Mouse (Mus musculus): Measurements from ENCODE around the gene Pak4. TPM values are rescaled to one million over a fixed set of nuclear protein-coding genes. Genes with fewer than 3 reads are reported as not detected.
"Not testable (repeated sequence)": the region's sequence is repeated elsewhere in the genome, so short reads cannot be mapped to it uniquely, and the experiment has no call there.

Pak4 gene
- polyA plus RNA-seq, 1 experiment: 33.4 TPM

DNA sequence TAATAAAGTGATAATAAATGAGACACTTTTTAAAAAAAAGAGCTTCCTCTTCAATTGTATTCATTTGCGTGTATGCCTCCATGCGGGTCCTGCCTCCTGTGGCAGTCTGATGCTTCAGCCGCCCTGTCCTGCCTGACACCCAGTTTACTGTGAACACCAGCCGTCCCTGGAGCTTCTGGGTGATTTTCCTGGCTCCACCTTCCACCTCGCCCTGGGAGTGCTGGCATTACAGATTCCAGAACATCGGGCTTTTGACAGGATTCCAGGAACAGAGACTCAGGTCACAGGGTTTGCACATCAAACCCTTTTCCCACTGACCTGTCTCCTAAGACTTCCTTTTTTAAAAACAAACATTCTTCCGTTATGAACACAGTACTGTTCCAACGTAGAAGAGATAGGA is 39.5 kb upstream of the Pak4 start:
- Histone ChIP-seq H3K4me3 (ENCODE audit: insufficient read depth, poor library complexity, severe bottlenecking) (no peak overlapping the region), H3K79me2 (ENCODE audit: control insufficient read depth, insufficient read depth) (no peaks in the 10 kb centered on the region), H3K27me3 (ENCODE audit: control insufficient read depth, insufficient read depth, insufficient read length) (peaks cover 19% of the 10 kb centered on the region), H3K79me3 (ENCODE audit: low read depth) (no peaks in the 10 kb centered on the region), H3K36me3 (ENCODE audit: control insufficient read depth, insufficient read depth) (no peaks in the 10 kb centered on the region), H3ac (ENCODE audit: control insufficient read depth, insufficient read length, low read depth) (no peak overlapping the region)
- TF ChIP-seq USF1 (IDR thresholded peaks at IDR 0.05; ENCODE audit: low read depth) (no peak), CEBPB (IDR thresholded peaks at IDR 0.05; ENCODE audit: low read depth) (no peak), MYOD1 (IDR thresholded peaks at IDR 0.05; ENCODE audit: control insufficient read depth, insufficient read length, low read depth) (no peak), CTCF (IDR thresholded peaks at IDR 0.05; ENCODE audit: control insufficient read depth, insufficient read depth, insufficient read length) (no peak), FOSL1 (IDR thresholded peaks at IDR 0.05; ENCODE audit: insufficient read depth, low read length, poor library complexity, severe bottlenecking) (no peak), MYOG (IDR thresholded peaks at IDR 0.05; ENCODE audit: control insufficient read depth, extremely low read depth, insufficient read length) (no peak), MAX (IDR thresholded peaks at IDR 0.05) (no peak)

DNA sequence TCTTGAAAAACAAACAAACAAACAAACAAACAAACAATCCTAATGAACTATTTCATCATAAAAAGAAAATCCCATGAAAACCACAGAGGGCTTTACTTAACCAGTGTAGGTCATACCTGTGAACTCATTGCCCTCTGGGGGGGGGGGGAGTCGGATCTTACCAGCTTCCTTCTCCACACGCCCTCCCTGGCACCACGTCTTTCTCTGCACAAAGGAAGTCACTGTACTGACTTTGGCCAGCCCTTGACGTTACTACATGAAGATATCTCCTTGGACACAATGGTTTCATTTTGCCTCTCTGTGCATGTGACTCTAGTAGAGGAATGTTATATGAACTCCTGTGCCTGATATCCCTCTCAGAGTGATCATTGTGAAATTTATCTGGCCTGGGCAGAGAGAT is 36.1 kb upstream of the Pak4 start:
- Histone ChIP-seq H3K36me3 (ENCODE audit: control insufficient read depth, insufficient read depth) (no peaks in the 10 kb centered on the region), H3K4me3 (ENCODE audit: insufficient read depth, poor library complexity, severe bottlenecking) (no peak overlapping the region), H3K79me3 (ENCODE audit: low read depth) (no peaks in the 10 kb centered on the region), H3K79me2 (ENCODE audit: control insufficient read depth, insufficient read depth) (no peaks in the 10 kb centered on the region), H3K27me3 (ENCODE audit: control insufficient read depth, insufficient read depth, insufficient read length) (peaks cover 39% of the 10 kb centered on the region), H3ac (ENCODE audit: control insufficient read depth, insufficient read length, low read depth) (no peak overlapping the region)
- no peak for TF ChIP-seq USF1 (IDR thresholded peaks at IDR 0.05; ENCODE audit: low read depth)
- no peak for TF ChIP-seq CEBPB (IDR thresholded peaks at IDR 0.05; ENCODE audit: low read depth)
- TF ChIP-seq MAX (IDR thresholded peaks at IDR 0.05): no peak
- TF ChIP-seq CTCF (IDR thresholded peaks at IDR 0.05; ENCODE audit: control insufficient read depth, insufficient read depth, insufficient read length): no peak
- no peak for TF ChIP-seq MYOG (IDR thresholded peaks at IDR 0.05; ENCODE audit: control insufficient read depth, extremely low read depth, insufficient read length)
- TF ChIP-seq FOSL1 (IDR thresholded peaks at IDR 0.05; ENCODE audit: insufficient read depth, low read length, poor library complexity, severe bottlenecking): no peak

DNA sequence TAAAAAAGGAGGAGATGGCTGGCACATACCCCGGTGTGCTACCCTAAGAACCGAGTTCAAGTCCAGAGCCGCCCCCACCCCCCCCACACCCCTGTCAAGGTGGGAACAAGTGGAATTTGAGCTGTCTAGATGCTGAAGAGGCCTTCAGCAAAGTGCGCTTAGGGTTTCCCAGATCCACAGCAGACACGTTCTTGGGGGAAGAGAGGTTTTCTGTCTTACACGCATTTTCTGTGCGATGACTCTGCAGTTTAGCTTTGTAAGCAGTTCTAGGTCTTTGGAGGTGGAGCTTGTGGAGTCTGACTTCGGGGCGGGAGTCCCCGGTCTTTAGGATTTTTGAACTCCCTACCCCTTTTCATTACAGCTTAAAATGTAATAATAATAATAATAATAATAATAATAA is 33.1 kb upstream of the Pak4 start, which contains the start of gene Acp7:
Acp7 (minus strand) TSS at position 260 of the 400 bp plus-strand sequence.
- peaks cover 43% of the 10 kb centered on the region for H3K27me3 ChIP-seq (ENCODE audit: control insufficient read depth, insufficient read depth, insufficient read length)
- no peak within 1 kb of the TSS for H3ac ChIP-seq (ENCODE audit: control insufficient read depth, insufficient read length, low read depth)
- H3K4me3 ChIP-seq (ENCODE audit: insufficient read depth, poor library complexity, severe bottlenecking): no peak within 1 kb of the TSS
- no peaks in the 10 kb centered on the region for H3K36me3 ChIP-seq (ENCODE audit: control insufficient read depth, insufficient read depth)
- no peaks in the 10 kb centered on the region for H3K79me3 ChIP-seq (ENCODE audit: low read depth)
- H3K79me2 ChIP-seq (ENCODE audit: control insufficient read depth, insufficient read depth): no peaks in the 10 kb centered on the region
- TF ChIP-seq CEBPB (IDR thresholded peaks at IDR 0.05; ENCODE audit: low read depth) (no peak), MYOD1 (IDR thresholded peaks at IDR 0.05; ENCODE audit: control insufficient read depth, insufficient read length, low read depth) (no peak), MYOG (IDR thresholded peaks at IDR 0.05; ENCODE audit: control insufficient read depth, extremely low read depth, insufficient read length) (no peak)

DNA sequence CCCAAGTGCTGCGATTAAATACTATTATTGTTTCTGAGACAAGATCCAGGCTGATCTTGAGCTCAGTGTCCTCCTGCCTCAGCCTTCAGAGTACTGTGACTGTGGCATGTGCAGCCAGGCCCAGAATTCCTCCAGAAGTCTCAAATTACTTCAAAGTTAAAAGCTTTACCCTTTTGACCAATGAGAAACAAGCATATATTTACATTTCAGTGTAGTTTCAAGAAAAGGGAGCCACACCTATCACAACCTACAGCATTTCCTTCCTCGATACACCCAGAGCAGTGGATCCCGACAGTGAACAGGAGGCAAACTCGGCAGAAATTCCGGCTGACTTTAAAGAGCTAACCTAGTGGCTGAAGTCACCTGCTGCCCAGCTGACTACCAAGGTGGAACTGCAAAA is 26.8 kb upstream of the Pak4 start:
- Histone ChIP-seq H3K27me3 (ENCODE audit: control insufficient read depth, insufficient read depth, insufficient read length) (peaks cover 22% of the 10 kb centered on the region), H3K79me2 (ENCODE audit: control insufficient read depth, insufficient read depth) (no peaks in the 10 kb centered on the region), H3K4me3 (ENCODE audit: insufficient read depth, poor library complexity, severe bottlenecking) (no peak overlapping the region), H3ac (ENCODE audit: control insufficient read depth, insufficient read length, low read depth) (no peak overlapping the region), H3K36me3 (ENCODE audit: control insufficient read depth, insufficient read depth) (no peaks in the 10 kb centered on the region), H3K79me3 (ENCODE audit: low read depth) (no peaks in the 10 kb centered on the region)
- TF ChIP-seq USF1 (IDR thresholded peaks at IDR 0.05; ENCODE audit: low read depth): no peak
- no peak for TF ChIP-seq MAX (IDR thresholded peaks at IDR 0.05)
- TF ChIP-seq CEBPB (IDR thresholded peaks at IDR 0.05; ENCODE audit: low read depth): no peak
- no peak for TF ChIP-seq MYOD1 (IDR thresholded peaks at IDR 0.05; ENCODE audit: control insufficient read depth, insufficient read length, low read depth)
- no peak for TF ChIP-seq FOSL1 (IDR thresholded peaks at IDR 0.05; ENCODE audit: insufficient read depth, low read length, poor library complexity, severe bottlenecking)
- TF ChIP-seq MYOG (IDR thresholded peaks at IDR 0.05; ENCODE audit: control insufficient read depth, extremely low read depth, insufficient read length): no peak
- TF ChIP-seq CTCF (IDR thresholded peaks at IDR 0.05; ENCODE audit: control insufficient read depth, insufficient read depth, insufficient read length): no peak

DNA sequence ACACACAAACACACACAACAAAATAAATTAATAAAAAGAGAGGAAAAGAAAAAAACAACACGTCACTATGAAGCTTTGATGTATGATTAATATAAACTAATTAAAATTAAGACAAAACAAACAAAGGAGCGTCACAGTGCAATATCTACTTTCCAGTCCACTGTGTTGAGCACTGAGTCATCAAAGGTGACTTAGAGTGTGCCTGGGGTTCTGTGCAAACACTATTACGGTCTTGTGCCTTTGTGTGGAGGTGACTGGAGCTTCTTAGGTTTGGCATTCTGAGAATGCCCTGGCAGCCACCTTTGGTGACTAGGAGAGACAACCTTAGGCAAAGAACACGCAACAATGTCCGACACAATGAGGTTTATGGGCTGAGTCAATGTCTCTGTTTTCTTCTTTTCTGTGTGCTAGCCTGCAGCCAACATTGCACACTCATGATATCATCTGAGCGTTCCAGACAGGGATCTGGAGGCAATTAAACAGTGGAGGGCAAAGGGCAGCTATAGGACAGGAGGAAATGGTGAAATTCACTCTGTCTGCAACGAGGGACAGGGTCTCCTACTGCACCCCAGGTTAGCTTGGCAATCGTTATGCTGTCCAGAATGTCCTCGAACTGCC is 21.2 kb upstream of the Pak4 start:
- no peak overlapping the region for H3K4me3 ChIP-seq (ENCODE audit: insufficient read depth, poor library complexity, severe bottlenecking)
- no peak overlapping the region for H3ac ChIP-seq (ENCODE audit: control insufficient read depth, insufficient read length, low read depth)
- H3K79me2 ChIP-seq (ENCODE audit: control insufficient read depth, insufficient read depth): no peaks in the 10 kb centered on the region
- TF ChIP-seq MYOG (IDR thresholded peaks at IDR 0.05; ENCODE audit: control insufficient read depth, extremely low read depth, insufficient read length) (no peak), CTCF (IDR thresholded peaks at IDR 0.05; ENCODE audit: control insufficient read depth, insufficient read depth, insufficient read length) (no peak), CEBPB (IDR thresholded peaks at IDR 0.05; ENCODE audit: low read depth) (no peak), USF1 (IDR thresholded peaks at IDR 0.05; ENCODE audit: low read depth) (no peak), MYOD1 (IDR thresholded peaks at IDR 0.05; ENCODE audit: control insufficient read depth, insufficient read length, low read depth) (no peak), MAX (IDR thresholded peaks at IDR 0.05) (no peak), FOSL1 (IDR thresholded peaks at IDR 0.05; ENCODE audit: insufficient read depth, low read length, poor library complexity, severe bottlenecking) (no peak)
- no peaks in the 10 kb centered on the region for H3K79me3 ChIP-seq (ENCODE audit: low read depth)
- peaks cover 15% of the 10 kb centered on the region for H3K27me3 ChIP-seq (ENCODE audit: control insufficient read depth, insufficient read depth, insufficient read length)
- H3K36me3 ChIP-seq (ENCODE audit: control insufficient read depth, insufficient read depth): no peaks in the 10 kb centered on the region

DNA sequence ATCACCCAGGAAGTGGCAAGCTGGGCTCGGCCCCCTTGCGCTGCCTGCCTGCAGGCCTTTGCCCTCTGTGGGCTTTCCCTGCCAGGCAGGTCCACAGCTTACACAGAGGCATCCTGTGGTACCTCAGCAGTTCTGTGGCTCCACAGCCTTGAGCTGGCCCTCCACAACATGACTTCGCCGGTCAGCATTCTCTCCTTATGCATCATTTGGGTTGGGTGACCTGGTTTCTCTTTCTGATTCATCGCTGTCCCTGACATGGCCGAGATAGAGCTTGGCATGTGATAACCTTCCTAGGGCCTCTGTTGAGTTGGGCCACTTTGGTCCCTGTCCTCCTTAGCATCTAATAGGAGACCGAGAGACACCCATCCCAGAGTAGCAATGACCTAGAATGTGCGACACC is 8.0 kb upstream of the Pak4 start:
- TF ChIP-seq FOSL1 (IDR thresholded peaks at IDR 0.05; ENCODE audit: insufficient read depth, low read length, poor library complexity, severe bottlenecking) (no peak), CEBPB (IDR thresholded peaks at IDR 0.05; ENCODE audit: low read depth) (no peak), MAX (IDR thresholded peaks at IDR 0.05) (no peak), CTCF (IDR thresholded peaks at IDR 0.05; ENCODE audit: control insufficient read depth, insufficient read depth, insufficient read length) (no peak), MYOD1 (IDR thresholded peaks at IDR 0.05; ENCODE audit: control insufficient read depth, insufficient read length, low read depth) (no peak), USF1 (IDR thresholded peaks at IDR 0.05; ENCODE audit: low read depth) (no peak), MYOG (IDR thresholded peaks at IDR 0.05; ENCODE audit: control insufficient read depth, extremely low read depth, insufficient read length) (no peak)
- no peaks in the 10 kb centered on the region for H3K79me2 ChIP-seq (ENCODE audit: control insufficient read depth, insufficient read depth)
- H3ac ChIP-seq (ENCODE audit: control insufficient read depth, insufficient read length, low read depth): no peak overlapping the region
- peaks cover 10% of the 10 kb centered on the region for H3K27me3 ChIP-seq (ENCODE audit: control insufficient read depth, insufficient read depth, insufficient read length)
- no peaks in the 10 kb centered on the region for H3K36me3 ChIP-seq (ENCODE audit: control insufficient read depth, insufficient read depth)
- H3K79me3 ChIP-seq (ENCODE audit: low read depth): no peaks in the 10 kb centered on the region
- no peak overlapping the region for H3K4me3 ChIP-seq (ENCODE audit: insufficient read depth, poor library complexity, severe bottlenecking)

DNA sequence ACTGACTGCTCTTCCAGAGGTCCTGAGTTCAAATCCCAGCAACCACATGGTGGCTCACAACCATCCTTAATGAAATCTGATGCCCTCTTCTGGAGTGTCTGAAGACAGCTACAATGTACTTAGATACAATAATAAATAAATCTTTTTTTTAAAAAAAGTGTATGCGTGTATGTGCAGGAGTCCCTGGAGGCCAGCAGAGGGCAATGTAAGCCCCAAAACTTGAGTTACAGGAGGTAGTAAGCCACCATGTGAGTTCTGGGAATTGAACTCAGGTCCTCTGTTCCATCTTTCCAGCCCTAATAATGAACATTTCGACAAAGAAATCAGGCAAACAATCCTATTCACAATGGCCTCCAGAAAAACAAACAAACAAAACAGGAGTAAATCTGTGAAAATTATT is 5.8 kb upstream of the Pak4 start:
- H3K79me3 ChIP-seq (ENCODE audit: low read depth); H3K27me3 ChIP-seq (ENCODE audit: control insufficient read depth, insufficient read depth, insufficient read length); H3K4me3 ChIP-seq (ENCODE audit: insufficient read depth, poor library complexity, severe bottlenecking); H3K79me2 ChIP-seq (ENCODE audit: control insufficient read depth, insufficient read depth); H3ac ChIP-seq (ENCODE audit: control insufficient read depth, insufficient read length, low read depth); H3K36me3 ChIP-seq (ENCODE audit: control insufficient read depth, insufficient read depth): not testable (repeated sequence)
